Mouse (Mus musculus) spleen, adult 18-20 months (tissue): ENCODE data around the gene Rho.

Source experiments
- DNase-seq, 2 experiments: peaks; one replicate each; pipeline ENCODE4 v3.0.0; 2022; ENCODE audit warnings: mixed read lengths in 2 of 2

The Rho gene

GRCm38 (mm10) chr6:115982889-115983288 is 51.3 kb downstream of the Rho start:
- DNase-seq: no peak

DNA sequence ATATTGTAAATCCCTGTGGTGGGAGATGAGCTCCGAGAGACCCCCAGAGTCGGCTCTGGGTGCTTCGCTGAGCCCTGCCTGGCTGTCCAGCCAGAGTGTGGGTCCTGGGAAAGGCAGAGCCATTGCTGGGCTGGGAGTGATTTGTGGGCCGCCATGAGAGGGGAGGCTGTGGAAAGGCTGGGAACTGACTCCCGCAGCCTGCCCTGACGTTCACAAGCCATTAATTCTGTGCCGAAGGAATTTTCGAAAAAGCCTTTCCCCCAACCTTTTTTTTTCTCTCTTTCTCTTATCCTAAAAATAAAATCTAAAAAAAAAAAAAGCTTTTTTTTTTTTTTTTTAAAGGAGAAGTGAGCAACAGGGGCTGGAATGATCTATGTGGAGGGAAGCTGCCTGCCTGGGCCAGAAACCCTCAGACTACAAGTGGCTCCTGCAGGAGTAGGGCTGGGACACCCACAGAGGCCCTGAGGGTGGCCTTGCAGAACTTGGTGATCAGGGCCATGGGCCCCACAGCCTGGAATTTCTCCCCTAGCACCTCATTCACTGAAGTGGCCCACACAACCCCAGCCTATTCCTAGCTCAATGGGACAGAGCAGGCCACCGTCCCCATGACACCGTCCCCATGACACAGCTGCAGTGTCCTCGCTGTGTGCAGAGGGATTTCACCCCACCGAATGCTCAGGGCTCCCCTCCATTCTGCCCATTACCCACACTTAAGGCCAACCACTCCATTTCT is 51.9 kb downstream of the Rho start:
- no peak for DNase-seq

GRCm38 (mm10) chr6:115984580-115984979 is 53.0 kb downstream of the Rho start:
- DNase-seq: no peak

DNA sequence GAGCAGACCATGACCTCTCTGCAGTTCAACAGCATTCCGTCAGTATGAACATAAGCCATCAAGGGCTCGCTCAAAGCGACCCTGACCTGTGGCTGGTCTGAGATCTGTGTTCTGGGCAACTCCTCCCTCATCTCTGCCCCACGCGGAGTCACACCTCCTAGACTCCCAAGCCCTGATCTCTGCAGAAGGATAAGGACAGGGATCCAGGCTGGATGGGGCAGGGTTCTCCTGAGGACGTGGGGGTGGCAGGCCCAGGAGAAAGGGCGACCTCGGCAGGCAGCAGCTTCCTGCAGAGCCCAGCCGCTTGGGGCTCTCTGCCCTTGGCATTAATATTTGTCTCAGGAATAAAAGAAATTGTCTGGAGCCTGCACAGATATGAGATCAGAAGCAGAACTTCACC is 54.1 kb downstream of the Rho start:
- DNase-seq: no peak

- DNase-seq: no peak
Observed at GRCm38 (mm10) chr6:115986472-115987095, 55.0 kb downstream of the Rho start.

- DNase-seq: no peak
Observed at GRCm38 (mm10) chr6:115987096-115987747, 55.7 kb downstream of the Rho start.

DNA sequence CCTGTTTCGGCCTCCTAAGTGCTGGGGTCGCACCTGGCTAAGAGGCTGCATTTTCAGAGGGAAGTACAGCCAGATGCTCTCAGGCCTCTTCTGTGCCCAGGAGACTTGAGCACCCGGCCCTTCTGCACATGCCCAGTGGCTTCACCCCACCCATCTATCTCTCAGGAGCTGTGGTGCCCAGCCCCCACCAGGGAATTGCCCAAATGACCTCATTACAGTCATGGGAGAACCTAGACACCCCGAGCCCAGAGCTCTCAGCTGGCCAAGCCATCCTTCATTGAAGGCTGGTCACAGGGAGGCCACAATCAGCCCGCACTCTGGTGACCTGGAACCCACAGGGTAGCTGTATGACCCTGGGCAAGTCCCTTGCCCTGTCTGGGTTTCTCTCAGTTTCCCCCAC is 57.5 kb downstream of the Rho start:
- DNase-seq: no peak

- no peak for DNase-seq
Observed at GRCm38 (mm10) chr6:115989607-115990006, 58.1 kb downstream of the Rho start.
